Mouse (Mus musculus): ENCODE measurements around the gene Palm2. TPM values are rescaled to one million over a fixed set of nuclear protein-coding genes. Genes with fewer than 3 reads are reported as not detected.

The Palm2 gene
- polyA plus RNA-seq, 1 experiment from 2014 or later: 0.58 TPM

DNA sequence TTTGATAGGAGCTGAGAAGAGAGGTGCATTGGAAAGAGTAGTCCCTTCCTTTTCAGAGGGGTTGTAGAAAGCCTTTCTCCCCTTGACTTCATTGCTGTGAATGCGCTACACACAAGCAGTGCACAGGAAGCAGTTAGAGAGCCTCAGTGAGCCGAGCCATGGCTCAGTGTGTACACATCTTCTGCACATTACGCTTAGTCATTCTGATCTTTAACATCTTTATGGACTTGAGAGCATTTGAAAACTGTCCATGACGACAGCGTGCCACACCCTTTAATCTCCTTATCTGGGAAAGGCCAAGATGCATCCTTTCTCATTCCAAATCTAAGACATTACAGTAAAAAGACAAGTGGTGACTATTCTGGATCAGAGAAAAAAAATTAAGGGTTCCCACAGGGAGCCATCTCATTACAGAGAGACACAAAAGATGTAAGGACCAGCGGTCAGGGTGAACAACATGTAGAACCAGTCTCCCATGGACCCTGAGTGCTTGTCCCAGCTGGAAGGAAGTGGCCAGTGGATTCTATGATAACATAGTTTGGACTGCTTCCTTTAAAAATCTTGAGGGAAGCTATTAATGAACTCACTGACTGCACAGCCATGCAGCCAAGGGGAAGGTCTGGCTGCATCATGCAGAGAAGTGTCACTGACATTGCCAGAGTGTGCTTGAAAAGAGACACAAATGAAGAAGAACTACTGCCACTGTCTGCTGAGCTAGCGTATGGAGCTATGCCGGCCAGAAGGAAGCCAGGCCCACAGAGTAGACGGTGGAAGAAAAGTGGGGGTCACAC is 91.4 kb downstream of the Palm2 start:
- whole genome bisulfite sequencing: 83% methylated on average over 9 of the region's 9 CpGs
- H3K4me2 ChIP-seq (replicated peaks; ENCODE audit: low read depth, low read length): no peak overlapping the region
- no peak overlapping the region for H3K4me3 ChIP-seq (ENCODE audit: low read length)
- no peak overlapping the region for H3K9ac ChIP-seq (ENCODE audit: low read depth, low read length)
- no peak for ATAC-seq (ENCODE audit: low FRiP score, low TSS enrichment)
- H3K27ac ChIP-seq (ENCODE audit: low read depth, low read length): no peak overlapping the region
- H3K9me3 ChIP-seq (ENCODE audit: control insufficient read depth, low read length): no peaks in the 10 kb centered on the region
- H3K4me1 ChIP-seq (ENCODE audit: control insufficient read depth, insufficient read depth, low read length): no peaks in the 10 kb centered on the region
- no peaks in the 10 kb centered on the region for H3K36me3 ChIP-seq (ENCODE audit: control insufficient read depth, insufficient read depth, low read length)
- peaks cover 2% of the 10 kb centered on the region; the same call in 1 of the 2 replicates for H3K27me3 ChIP-seq (ENCODE audit: control insufficient read depth, insufficient read depth, low read length)

- Histone ChIP-seq H3K9ac (ENCODE audit: low read depth, low read length) (no peak overlapping the region), H3K36me3 (ENCODE audit: control insufficient read depth, insufficient read depth, low read length) (no peaks in the 10 kb centered on the region), H3K4me1 (ENCODE audit: control insufficient read depth, insufficient read depth, low read length) (no peaks in the 10 kb centered on the region), H3K27ac (ENCODE audit: low read depth, low read length) (no peak overlapping the region), H3K9me3 (ENCODE audit: control insufficient read depth, low read length) (no peaks in the 10 kb centered on the region), H3K4me2 (replicated peaks; ENCODE audit: low read depth, low read length) (no peak overlapping the region), H3K4me3 (ENCODE audit: low read length) (no peak overlapping the region), H3K27me3 (ENCODE audit: control insufficient read depth, insufficient read depth, low read length) (peaks cover 2% of the 10 kb centered on the region; the same call in 1 of the 2 replicates)
- no peak for ATAC-seq (ENCODE audit: low FRiP score, low TSS enrichment)
These were observed 94.2 kb downstream of the Palm2 start for GRCm38 (mm10) chr4:57528296-57528695.

DNA sequence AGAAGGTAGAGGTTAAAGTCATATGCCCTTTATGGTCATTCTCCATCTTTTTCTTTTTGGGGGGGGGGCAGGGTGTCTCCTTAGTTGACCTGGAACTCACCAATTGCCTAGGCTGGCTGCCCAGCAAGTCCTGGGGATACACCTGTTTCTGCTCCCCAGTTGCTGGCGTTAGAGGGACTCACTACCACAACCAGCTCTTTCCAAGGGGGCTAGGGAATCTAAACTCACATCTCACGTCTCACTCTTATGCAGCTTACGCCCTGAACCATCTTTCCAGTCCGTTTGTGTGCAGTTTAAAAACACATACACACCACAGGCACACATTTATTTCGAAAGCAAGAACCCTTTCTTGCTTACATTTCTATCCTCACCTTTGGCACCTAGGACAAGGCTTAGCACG is 99.6 kb downstream of the Palm2 start:
- Histone ChIP-seq H3K4me1 (ENCODE audit: control insufficient read depth, insufficient read depth, low read length) (no peaks in the 10 kb centered on the region), H3K4me2 (replicated peaks; ENCODE audit: low read depth, low read length) (no peak overlapping the region), H3K4me3 (ENCODE audit: low read length) (no peak overlapping the region), H3K9ac (ENCODE audit: low read depth, low read length) (no peak overlapping the region), H3K27ac (ENCODE audit: low read depth, low read length) (no peak overlapping the region), H3K36me3 (ENCODE audit: control insufficient read depth, insufficient read depth, low read length) (no peaks in the 10 kb centered on the region), H3K27me3 (ENCODE audit: control insufficient read depth, insufficient read depth, low read length) (no peaks in the 10 kb centered on the region), H3K9me3 (ENCODE audit: control insufficient read depth, low read length) (no peaks in the 10 kb centered on the region)
- ATAC-seq (ENCODE audit: low FRiP score, low TSS enrichment): no peak
- 86% methylated on average over 6 of the region's 6 CpGs for WGBS

- 68% methylated on average over 6 of the region's 6 CpGs for WGBS
- Histone ChIP-seq H3K4me1 (ENCODE audit: control insufficient read depth, insufficient read depth, low read length) (no peaks in the 10 kb centered on the region), H3K9ac (ENCODE audit: low read depth, low read length) (no peak overlapping the region), H3K4me3 (ENCODE audit: low read length) (no peak overlapping the region), H3K9me3 (ENCODE audit: control insufficient read depth, low read length) (no peaks in the 10 kb centered on the region), H3K4me2 (replicated peaks; ENCODE audit: low read depth, low read length) (no peak overlapping the region), H3K27ac (ENCODE audit: low read depth, low read length) (no peak overlapping the region), H3K36me3 (ENCODE audit: control insufficient read depth, insufficient read depth, low read length) (no peaks in the 10 kb centered on the region), H3K27me3 (ENCODE audit: control insufficient read depth, insufficient read depth, low read length) (no peaks in the 10 kb centered on the region)
- ATAC-seq (ENCODE audit: low FRiP score, low TSS enrichment): no peak
These were observed 100.2 kb downstream of the Palm2 start for GRCm38 (mm10) chr4:57534232-57534631.

GRCm38 (mm10) chr4:57535087-57535486 is 101.0 kb downstream of the Palm2 start:
- H3K9ac ChIP-seq (ENCODE audit: low read depth, low read length): no peak overlapping the region
- WGBS: 87% methylated on average over 4 of the region's 4 CpGs
- no peak overlapping the region for H3K27ac ChIP-seq (ENCODE audit: low read depth, low read length)
- no peaks in the 10 kb centered on the region for H3K36me3 ChIP-seq (ENCODE audit: control insufficient read depth, insufficient read depth, low read length)
- ATAC-seq (ENCODE audit: low FRiP score, low TSS enrichment): no peak
- H3K4me3 ChIP-seq (ENCODE audit: low read length): no peak overlapping the region
- no peaks in the 10 kb centered on the region for H3K27me3 ChIP-seq (ENCODE audit: control insufficient read depth, insufficient read depth, low read length)
- no peaks in the 10 kb centered on the region for H3K4me1 ChIP-seq (ENCODE audit: control insufficient read depth, insufficient read depth, low read length)
- H3K4me2 ChIP-seq (replicated peaks; ENCODE audit: low read depth, low read length): no peak overlapping the region
- H3K9me3 ChIP-seq (ENCODE audit: control insufficient read depth, low read length): no peaks in the 10 kb centered on the region

DNA sequence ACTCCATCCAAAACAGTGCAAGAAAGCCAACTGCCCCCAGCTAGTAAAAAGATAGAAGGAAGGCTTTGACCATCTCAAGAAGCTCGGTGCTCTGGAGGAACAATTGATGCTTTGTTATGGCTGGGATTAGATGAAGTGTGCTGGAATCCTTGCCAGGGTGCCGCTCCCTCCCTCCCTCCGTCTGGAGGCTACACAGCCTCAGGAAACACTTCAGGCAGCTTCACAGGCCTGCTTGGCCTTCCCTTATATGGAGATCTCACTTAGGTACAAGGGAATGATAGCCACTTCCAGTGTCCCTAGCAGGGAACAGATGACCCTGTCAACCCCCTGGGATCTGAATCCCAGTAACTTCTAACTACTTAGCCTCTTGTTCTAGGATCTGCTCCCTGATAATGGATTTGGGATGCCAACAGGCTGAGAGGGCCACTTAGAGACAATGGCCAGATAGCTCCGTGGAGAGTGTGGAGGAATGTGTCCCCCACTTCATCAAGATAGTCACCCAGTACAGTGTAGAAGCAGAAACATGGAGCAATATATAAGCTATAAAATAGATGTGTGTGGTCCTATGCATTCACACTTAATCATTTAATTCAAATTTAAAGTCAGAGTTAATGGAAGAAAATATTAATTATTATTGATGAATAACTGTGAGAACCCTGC is 104.1 kb downstream of the Palm2 start:
- Histone ChIP-seq H3K4me1 (ENCODE audit: control insufficient read depth, insufficient read depth, low read length) (no peaks in the 10 kb centered on the region), H3K27ac (ENCODE audit: low read depth, low read length) (no peak overlapping the region), H3K36me3 (ENCODE audit: control insufficient read depth, insufficient read depth, low read length) (no peaks in the 10 kb centered on the region), H3K9me3 (ENCODE audit: control insufficient read depth, low read length) (no peaks in the 10 kb centered on the region), H3K4me3 (ENCODE audit: low read length) (no peak overlapping the region), H3K4me2 (replicated peaks; ENCODE audit: low read depth, low read length) (no peak overlapping the region), H3K27me3 (ENCODE audit: control insufficient read depth, insufficient read depth, low read length) (no peaks in the 10 kb centered on the region), H3K9ac (ENCODE audit: low read depth, low read length) (no peak overlapping the region)
- 31% methylated on average over 4 of the region's 4 CpGs for WGBS
- no peak for ATAC-seq (ENCODE audit: low FRiP score, low TSS enrichment)

- ATAC-seq (ENCODE audit: low FRiP score, low TSS enrichment): peak; percentile 78; the same call in 1 of the 2 replicates
- H3K36me3 ChIP-seq (ENCODE audit: control insufficient read depth, insufficient read depth, low read length): no peaks in the 10 kb centered on the region
- H3K4me3 ChIP-seq (ENCODE audit: low read length): no peak overlapping the region
- no peaks in the 10 kb centered on the region for H3K9me3 ChIP-seq (ENCODE audit: control insufficient read depth, low read length)
- H3K27ac ChIP-seq (ENCODE audit: low read depth, low read length): peak overlapping the region; percentile 67; the same call in 1 of the 2 replicates
- peak overlapping the region; percentile 15; the same call in 1 of the 2 replicates for H3K4me2 ChIP-seq (replicated peaks; ENCODE audit: low read depth, low read length)
- H3K27me3 ChIP-seq (ENCODE audit: control insufficient read depth, insufficient read depth, low read length): no peaks in the 10 kb centered on the region
- no peak overlapping the region for H3K9ac ChIP-seq (ENCODE audit: low read depth, low read length)
- H3K4me1 ChIP-seq (ENCODE audit: control insufficient read depth, insufficient read depth, low read length): peaks cover 9% of the 10 kb centered on the region
- WGBS: 6% methylated on average over 6 of the region's 6 CpGs
These were observed 109.7 kb downstream of the Palm2 start for GRCm38 (mm10) chr4:57543692-57544256.

GRCm38 (mm10) chr4:57547785-57548184 is 113.7 kb downstream of the Palm2 start:
- peaks cover 9% of the 10 kb centered on the region for H3K4me1 ChIP-seq (ENCODE audit: control insufficient read depth, insufficient read depth, low read length)
- no peak overlapping the region for H3K4me2 ChIP-seq (replicated peaks; ENCODE audit: low read depth, low read length)
- no peak overlapping the region for H3K9ac ChIP-seq (ENCODE audit: low read depth, low read length)
- ATAC-seq (ENCODE audit: low FRiP score, low TSS enrichment): no peak
- 64% methylated on average over 7 of the region's 7 CpGs for WGBS
- no peak overlapping the region for H3K27ac ChIP-seq (ENCODE audit: low read depth, low read length)
- H3K27me3 ChIP-seq (ENCODE audit: control insufficient read depth, insufficient read depth, low read length): no peaks in the 10 kb centered on the region
- H3K9me3 ChIP-seq (ENCODE audit: control insufficient read depth, low read length): no peaks in the 10 kb centered on the region
- H3K36me3 ChIP-seq (ENCODE audit: control insufficient read depth, insufficient read depth, low read length): no peaks in the 10 kb centered on the region
- no peak overlapping the region for H3K4me3 ChIP-seq (ENCODE audit: low read length)

DNA sequence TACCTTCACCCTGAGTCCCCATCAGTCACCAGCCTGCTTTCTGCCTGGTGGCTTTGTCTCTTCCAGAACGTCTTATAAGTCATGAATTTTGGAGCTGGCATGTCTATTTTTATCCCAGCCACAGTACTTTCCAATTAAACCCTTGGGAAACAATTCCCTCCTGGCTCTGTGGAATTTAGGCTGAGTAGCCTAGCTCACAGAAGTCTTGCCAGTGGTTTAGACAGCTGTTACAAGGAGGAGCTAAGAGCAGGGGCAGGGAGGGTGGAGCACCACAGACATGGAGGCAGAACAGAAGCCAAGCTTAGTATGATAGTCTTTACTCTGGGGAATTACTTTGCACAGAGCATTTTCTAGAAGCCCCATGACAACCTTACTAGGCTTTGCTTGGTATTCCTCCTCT is 116.2 kb downstream of the Palm2 start:
- no peak overlapping the region for H3K27ac ChIP-seq (ENCODE audit: low read depth, low read length)
- H3K36me3 ChIP-seq (ENCODE audit: control insufficient read depth, insufficient read depth, low read length): no peaks in the 10 kb centered on the region
- H3K27me3 ChIP-seq (ENCODE audit: control insufficient read depth, insufficient read depth, low read length): no peaks in the 10 kb centered on the region
- ATAC-seq (ENCODE audit: low FRiP score, low TSS enrichment): no peak
- H3K9ac ChIP-seq (ENCODE audit: low read depth, low read length): no peak overlapping the region
- no peak overlapping the region for H3K4me3 ChIP-seq (ENCODE audit: low read length)
- H3K4me2 ChIP-seq (replicated peaks; ENCODE audit: low read depth, low read length): no peak overlapping the region
- H3K9me3 ChIP-seq (ENCODE audit: control insufficient read depth, low read length): no peaks in the 10 kb centered on the region
- WGBS: 19% methylated on average over 1 of the region's 1 CpGs
- H3K4me1 ChIP-seq (ENCODE audit: control insufficient read depth, insufficient read depth, low read length): no peaks in the 10 kb centered on the region; the same call in 1 of the 2 replicates

All from kidney, embryonic 14.5 days (tissue).